Mouse (Mus musculus) sigmoid colon, adult 10 weeks (tissue): Measurements from ENCODE around the gene Vmn1r100. TPM values are rescaled to one million over a fixed set of nuclear protein-coding genes. Genes with fewer than 3 reads are reported as not detected.

Experiments used
- polyA plus RNA-seq: library from polyadenylated mRNA; stranded (reverse); fragments of 350-450 nt; fragmentation: Illumina TruSeq; extraction: RNeasy Lipid Tissue Mini Kit (QIAGEN cat#74804); gene quantifications from one replicate; pipeline ENCODE4 v1.2.3, GENCODE M21; 2014; ENCODE audit warnings: low read depth, low replicate concordance

Gene Vmn1r100
- not detected for polyA plus RNA-seq

GRCm38 (mm10) chr7:20417642-20418041 lies at the start of gene Vmn1r100:
Gene Vmn1r100, plus strand, starts transcription at chr7:20417942.

GRCm38 (mm10) chr7:20375310-20375709 lies 42.4 kb upstream of the Vmn1r100 start, which contains the start of gene Gm5728:
Gene Gm5728, minus strand, starts transcription at chr7:20375410.

GRCm38 (mm10) chr7:20442493-20442892 lies 24.8 kb downstream of the Vmn1r100 start, which contains the start of gene Vmn1r101:
Gene Vmn1r101, minus strand, starts transcription at chr7:20442593.

Other genes starting within 250 kb of the Vmn1r100 start
- gene Vmn1r94, start 249.6 kb upstream of the Vmn1r100 start, polyA plus RNA-seq, result not detected
- gene Vmn1r95, start 224.2 kb upstream of the Vmn1r100 start, polyA plus RNA-seq, result not detected
- gene Gm6164, start 212.3 kb upstream of the Vmn1r100 start, polyA plus RNA-seq, result not detected
- gene Gm4498, start 184.1 kb upstream of the Vmn1r100 start, polyA plus RNA-seq, result not detected
- gene Gm5890, start 155.1 kb upstream of the Vmn1r100 start, polyA plus RNA-seq, result not detected
- gene Gm4133, start 83.9 kb upstream of the Vmn1r100 start, polyA plus RNA-seq, result not detected
- not detected for gene Gm5728, start 42.5 kb upstream of the Vmn1r100 start, polyA plus RNA-seq
- gene Vmn1r101, start 24.7 kb downstream of the Vmn1r100 start, polyA plus RNA-seq, result not detected
- gene Gm10670, start 57.0 kb downstream of the Vmn1r100 start, polyA plus RNA-seq, result not detected
- gene Vmn1r103, start 92.6 kb downstream of the Vmn1r100 start, polyA plus RNA-seq, result not detected
- gene Vmn1r104, start 115.9 kb downstream of the Vmn1r100 start, polyA plus RNA-seq, result not detected
- not detected for gene Gm5726, start 127.8 kb downstream of the Vmn1r100 start, polyA plus RNA-seq
- gene Gm4141, start 158.3 kb downstream of the Vmn1r100 start, polyA plus RNA-seq, result not detected
- not detected for gene Gm4513, start 181.1 kb downstream of the Vmn1r100 start, polyA plus RNA-seq